Mouse (Mus musculus): ENCODE results near the gene Tmem198.

DNA sequence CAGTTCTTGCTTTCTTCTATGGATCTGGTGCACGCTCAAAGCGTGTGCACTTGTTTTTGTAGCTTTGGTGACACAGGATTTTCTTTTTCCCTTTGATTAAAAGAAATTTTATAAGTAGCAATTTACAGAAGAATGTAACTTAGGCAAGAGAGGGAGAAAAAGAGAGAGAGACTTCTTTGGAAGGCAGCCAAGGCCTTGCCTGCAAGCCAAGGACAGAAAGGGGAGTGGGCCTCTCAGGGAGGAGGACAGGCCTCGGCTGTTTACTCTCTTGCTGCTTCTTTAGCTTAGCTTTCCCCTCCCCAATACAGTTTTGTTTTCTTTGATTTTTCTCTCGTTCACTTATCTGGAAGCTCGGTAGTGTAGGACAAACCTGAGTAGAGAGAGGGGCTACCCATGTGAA, 40.2 kb downstream of the Tmem198 start:
- TF ChIP-seq GATA1 (IDR thresholded peaks at IDR 0.05; ENCODE audit: low read length) (no peak), TAL1 (IDR thresholded peaks at IDR 0.05; ENCODE audit: low read length) (no peak)
